Mouse (Mus musculus) kidney, postnatal 0 days (tissue): Measurements from ENCODE around the gene Diaph3. TPM values are rescaled to one million over a fixed set of nuclear protein-coding genes. Genes with fewer than 3 reads are reported as not detected.

ENCODE experiments used
- ATAC-seq: fragments of 200-750 bp; cut with Nextera tagmentation; replicated peaks from 2 replicates; pipeline ENCODE4 v1.8.0; 2017; ENCODE audit warnings: low read depth, moderate number of reproducible peaks, moderate TSS enrichment, moderate library complexity; ENCODE audit not compliant: low FRiP score
- DNase-seq: peaks from one replicate; pipeline ENCODE4 v3.0.0-alpha.2; 2016; ENCODE audit warnings: low spot score
- H3K27ac ChIP-seq: fragments of 300-500 bp; sonication (generic); 2 replicates; pipeline ENCODE4 v1.5.1; 2014; ENCODE audit warnings: mild to moderate bottlenecking
- H3K27me3 ChIP-seq: fragments of 300-500 bp; sonication (generic); 2 replicates; pipeline ENCODE4 v1.6.1; 2014; ENCODE audit warnings: low read length, mixed read lengths; ENCODE audit not compliant: insufficient read depth
- H3K36me3 ChIP-seq: fragments of 300-500 bp; sonication (generic); 2 replicates; pipeline ENCODE4 v1.6.1; 2014; ENCODE audit warnings: low read length, mixed read lengths; ENCODE audit not compliant: insufficient read depth
- H3K4me1 ChIP-seq: fragments of 300-500 bp; sonication (generic); replicated peaks from 2 replicates; pipeline ENCODE4 v1.6.1; 2014; ENCODE audit warnings: antibody characterized with exemption, low read length, mixed read lengths; ENCODE audit not compliant: insufficient read depth
- H3K4me2 ChIP-seq: fragments of 300-500 bp; sonication (generic); 2 replicates; pipeline ENCODE4 v1.6.1; 2014; ENCODE audit warnings: mild to moderate bottlenecking, low read length, moderate library complexity, mixed read lengths
- H3K4me3 ChIP-seq: fragments of 300-500 bp; sonication (generic); replicated peaks from 2 replicates; pipeline ENCODE4 v1.5.1; 2014; ENCODE audit warnings: low read depth, low read length
- H3K9ac ChIP-seq: fragments of 300-500 bp; sonication (generic); 2 replicates; pipeline ENCODE4 v1.6.1; 2014; ENCODE audit warnings: low read depth, low read length
- H3K9me3 ChIP-seq: fragments of 300-500 bp; sonication (generic); replicated peaks from 2 replicates; pipeline ENCODE4 v1.6.1; 2016; ENCODE audit warnings: low read length, inconsistent platforms, mixed read lengths
- CTCF ChIP-seq: IDR thresholded peaks from 2 replicates; pipeline ENCODE4 v1.5.1; 2016; ENCODE audit warnings: antibody characterized with exemption, low read depth, mild to moderate bottlenecking, moderate library complexity
- WGBS: fragments of 180-500 bp; shearing (Covaris S2); extraction: QIAGEN DNeasy Blood & Tissue Kit; methylation state at CpG from one replicate; pipeline ENCODE4 v1.1.7; 2014; 5-methylcytosine and 5-hydroxymethylcytosine counted together
- microRNA-seq: library from miRNA; unstranded; fragments of <30 nt; microRNA quantifications from one replicate; pipeline ENCODE4, GENCODE M21; 2016
- polyA plus RNA-seq: library from polyadenylated mRNA; unstranded; fragments of >200 nt; fragmentation: Nextera tagmentation; extraction: Ambion mirVana; gene quantifications from 2 replicates; pipeline ENCODE4 v1.2.1, GENCODE M21; 2015

The Diaph3 gene
- polyA plus RNA-seq, 1 experiment from 2014 or later, result 2.9 TPM

- no peaks in the 10 kb centered on the region for H3K36me3 ChIP-seq
- H3K9me3 ChIP-seq, result no peaks in the 10 kb centered on the region
- H3K27ac ChIP-seq, result no peak overlapping the region
- H3K4me2 ChIP-seq, result no peak overlapping the region
- H3K4me1 ChIP-seq, result no peaks in the 10 kb centered on the region
- WGBS, result 27% methylated on average over 6 of the region's 6 CpGs
- H3K27me3 ChIP-seq, result no peaks in the 10 kb centered on the region
- DNase-seq (no peak), ATAC-seq (no peak)
- TF ChIP-seq CTCF, result no peak
- H3K4me3 ChIP-seq, result no peak overlapping the region
- no peak overlapping the region for H3K9ac ChIP-seq
Observed at GRCm38 (mm10) chr14:86635594-86636140, 505.4 kb downstream of the Diaph3 start.

- Histone ChIP-seq H3K27ac (no peak overlapping the region), H3K36me3 (no peaks in the 10 kb centered on the region), H3K4me2 (no peak overlapping the region), H3K27me3 (no peaks in the 10 kb centered on the region), H3K9me3 (no peaks in the 10 kb centered on the region), H3K4me1 (no peaks in the 10 kb centered on the region), H3K4me3 (no peak overlapping the region), H3K9ac (no peak overlapping the region)
- ATAC-seq, result no peak
- no peak for DNase-seq
- 90% methylated on average over 2 of the region's 2 CpGs for WGBS
- no peak for TF ChIP-seq CTCF
Observed at GRCm38 (mm10) chr14:86635052-86635451, 506.0 kb downstream of the Diaph3 start.

- H3K27ac ChIP-seq, result no peak overlapping the region
- H3K4me2 ChIP-seq, result no peak overlapping the region
- peak; percentile 35 for DNase-seq
- H3K27me3 ChIP-seq, result no peaks in the 10 kb centered on the region
- no peaks in the 10 kb centered on the region for H3K9me3 ChIP-seq
- no peak for ATAC-seq
- H3K36me3 ChIP-seq, result no peaks in the 10 kb centered on the region
- no peaks in the 10 kb centered on the region for H3K4me1 ChIP-seq
- TF ChIP-seq CTCF, result no peak
- no peak overlapping the region for H3K4me3 ChIP-seq
- 59% methylated on average over 5 of the region's 5 CpGs for WGBS
- H3K9ac ChIP-seq, result no peak overlapping the region
Observed at GRCm38 (mm10) chr14:86633799-86634198, 507.2 kb downstream of the Diaph3 start.

GRCm38 (mm10) chr14:86624816-86625425 lies 516.1 kb downstream of the Diaph3 start:
- TF ChIP-seq CTCF, result no peak

GRCm38 (mm10) chr14:86619637-86620036 lies 521.4 kb downstream of the Diaph3 start:
- Histone ChIP-seq H3K27me3 (no peaks in the 10 kb centered on the region), H3K4me3 (no peak overlapping the region), H3K4me1 (no peaks in the 10 kb centered on the region), H3K36me3 (no peaks in the 10 kb centered on the region), H3K9ac (no peak overlapping the region), H3K27ac (no peak overlapping the region), H3K9me3 (no peaks in the 10 kb centered on the region), H3K4me2 (no peak overlapping the region)
- ATAC-seq, result no peak; the same call in 1 of the 2 replicates
- 23% methylated on average over 5 of the region's 5 CpGs for WGBS
- TF ChIP-seq CTCF, result no peak
- peak; percentile 69 for DNase-seq

More at GRCm38 (mm10) chr14:86624816-86625425, 516.1 kb downstream of the Diaph3 start:
- no peak for DNase-seq
- Histone ChIP-seq H3K4me3 (no peak overlapping the region), H3K27ac (no peak overlapping the region), H3K9ac (no peak overlapping the region), H3K4me2 (no peak overlapping the region), H3K4me1 (no peaks in the 10 kb centered on the region), H3K36me3 (no peaks in the 10 kb centered on the region), H3K27me3 (no peaks in the 10 kb centered on the region), H3K9me3 (no peaks in the 10 kb centered on the region)
- ATAC-seq, result no peak
- WGBS, result 82% methylated on average over 5 of the region's 5 CpGs

Small RNAs within 50 kb of the gene (microRNA-seq; reads per million reads assigned to microRNA genes)
- not detected for gene Gm23438
